Mouse (Mus musculus) spleen, adult 2 months (tissue): ENCODE measurements around the gene Usp8. TPM values are rescaled to one million over a fixed set of nuclear protein-coding genes. Genes with fewer than 3 reads are reported as not detected.

Experiments used
- DNase-seq, 2 experiments: peaks; one replicate each; pipeline versions ENCODE4 v3.0.0 to v3.0.0-alpha.2; 2012 to 2021; ENCODE audit warnings: low spot score in 2 of 2, low read depth in 1 of 2
- H3K27ac ChIP-seq: fragments of 200-500 bp; 2 replicates; pipeline ENCODE4 v1.5.1; 2012; ENCODE audit warnings: low read length, inconsistent platforms; ENCODE audit not compliant: insufficient read depth
- H3K27me3 ChIP-seq: fragments of 200-500 bp; 2 replicates; pipeline ENCODE4 v1.6.1; 2012; ENCODE audit warnings: mild to moderate bottlenecking, moderate library complexity, low read length, inconsistent platforms; ENCODE audit not compliant: control insufficient read depth, insufficient read depth
- H3K36me3 ChIP-seq: fragments of 200-500 bp; 2 replicates; pipeline ENCODE4 v1.6.1; 2012; ENCODE audit warnings: mild to moderate bottlenecking, low read length, inconsistent platforms; ENCODE audit not compliant: control insufficient read depth, insufficient read depth
- H3K4me1 ChIP-seq: fragments of 200-500 bp; 2 replicates; pipeline ENCODE4 v1.6.1; 2011; ENCODE audit warnings: inconsistent platforms; ENCODE audit not compliant: control insufficient read depth, insufficient read depth, insufficient read length
- H3K4me3 ChIP-seq: fragments of 200-500 bp; 2 replicates; pipeline ENCODE4 v1.5.1; 2011; ENCODE audit warnings: mild to moderate bottlenecking, inconsistent platforms; ENCODE audit not compliant: insufficient read depth, insufficient read length; ENCODE audit errors: extremely low read depth
- CTCF ChIP-seq: fragments of 200-500 bp; IDR thresholded peaks from 2 replicates; pipeline ENCODE4 v1.5.1; 2011; ENCODE audit warnings: mild to moderate bottlenecking, inconsistent platforms; ENCODE audit not compliant: insufficient read depth, insufficient read length, insufficient replicate concordance; ENCODE audit errors: extremely low read depth
- POLR2A ChIP-seq: fragments of 200-500 bp; IDR thresholded peaks from 2 replicates; pipeline ENCODE4 v1.6.1; 2011; ENCODE audit warnings: low read depth, low read length, inconsistent platforms
- WGBS: fragments of 180-500 bp; shearing (Covaris S2); methylation state at CpG from one replicate; pipeline ENCODE4 v1.1.7; 2018; 5-methylcytosine and 5-hydroxymethylcytosine counted together
- polyA plus RNA-seq: library from polyadenylated mRNA; depleted of rRNA; stranded (reverse); fragments of >200 nt; gene quantifications from 2 replicates; pipeline ENCODE4 v1.2.3, GENCODE M21; 2012

The Usp8 gene
- polyA plus RNA-seq, 1 experiment, result 9.2 TPM

DNA sequence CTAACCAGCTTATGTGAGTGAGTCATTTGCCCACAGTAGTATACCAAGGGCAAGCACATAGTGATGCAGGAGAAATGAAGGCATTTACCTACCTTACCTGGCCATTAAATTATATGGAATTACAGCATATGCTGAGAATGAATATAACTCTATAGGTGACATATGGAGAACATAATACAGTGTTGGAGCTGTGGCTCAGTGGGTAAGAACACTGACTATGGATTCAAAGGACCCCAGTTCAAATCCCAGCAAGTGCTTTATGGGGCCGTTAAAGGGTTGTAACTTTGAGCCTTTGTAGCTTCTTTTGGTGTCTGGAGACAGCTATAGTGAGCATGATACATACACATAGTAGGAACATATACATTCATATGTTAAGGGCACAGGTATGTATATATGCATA is 74.3 kb downstream of the Usp8 start:
- Histone ChIP-seq H3K4me1 (no peaks in the 10 kb centered on the region), H3K36me3 (no peaks in the 10 kb centered on the region), H3K4me3 (no peak overlapping the region), H3K27me3 (no peaks in the 10 kb centered on the region), H3K27ac (no peak overlapping the region)
- 95% methylated on average over 1 of the region's 1 CpGs for WGBS
- DNase-seq, result no peak
- TF ChIP-seq POLR2A (no peak), CTCF (no peak)

DNA sequence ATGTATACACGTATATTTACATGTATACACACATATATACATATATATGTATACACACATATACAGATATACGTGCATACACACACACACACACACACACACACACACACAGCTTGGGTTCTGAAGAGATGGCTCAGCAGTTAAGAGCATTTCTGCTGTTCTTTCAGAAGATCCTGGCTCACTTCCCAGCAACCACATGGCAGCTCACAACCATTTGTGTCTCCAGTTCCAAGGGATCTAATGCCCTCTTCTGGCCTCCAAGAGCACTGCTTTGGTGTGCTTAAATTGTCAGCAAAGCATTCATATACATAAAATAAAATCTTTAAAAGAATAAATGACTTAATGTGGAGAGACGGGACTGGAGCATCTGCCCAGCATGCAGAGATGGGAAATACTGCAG is 75.3 kb downstream of the Usp8 start:
- Histone ChIP-seq H3K4me3 (no peak overlapping the region), H3K36me3 (no peaks in the 10 kb centered on the region), H3K27ac (no peak overlapping the region), H3K4me1 (no peaks in the 10 kb centered on the region), H3K27me3 (no peaks in the 10 kb centered on the region)
- DNase-seq, result no peak
- no peak for TF ChIP-seq POLR2A
- no peak for TF ChIP-seq CTCF
- WGBS, result 80% methylated on average over 3 of the region's 3 CpGs

DNA sequence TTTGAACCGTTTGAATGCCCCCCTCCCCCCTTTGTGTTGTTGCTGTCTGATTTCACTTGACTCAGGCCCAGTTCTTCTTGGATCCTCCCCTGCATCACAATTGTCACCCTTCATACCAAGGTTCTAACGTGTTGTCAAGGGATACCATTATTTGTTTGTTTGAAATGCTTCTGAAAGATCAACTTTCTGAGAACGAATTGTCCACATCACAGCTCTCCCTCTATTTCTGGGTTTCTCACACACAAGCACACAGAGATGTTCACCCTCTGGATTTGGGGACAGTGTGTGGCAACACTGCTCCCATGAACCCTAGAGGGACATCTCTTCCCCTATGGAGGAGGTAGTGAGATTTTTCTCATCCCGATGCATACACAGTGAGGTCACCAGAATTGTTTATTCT is 76.2 kb downstream of the Usp8 start, which contains the start of gene Usp50:
TSS of gene Usp50 (minus strand) at position 101 of the 400 bp plus-strand sequence.
- H3K4me3 ChIP-seq, result no peak within 1 kb of the TSS
- TF ChIP-seq POLR2A (no peak), CTCF (no peak)
- 77% methylated on average over 4 of the region's 4 CpGs for WGBS
- no peak within 1 kb of the TSS for H3K27ac ChIP-seq
- no peaks in the 10 kb centered on the region for H3K4me1 ChIP-seq
- H3K27me3 ChIP-seq, result no peaks in the 10 kb centered on the region
- no peaks in the 10 kb centered on the region for H3K36me3 ChIP-seq
- DNase-seq, result no peak

DNA sequence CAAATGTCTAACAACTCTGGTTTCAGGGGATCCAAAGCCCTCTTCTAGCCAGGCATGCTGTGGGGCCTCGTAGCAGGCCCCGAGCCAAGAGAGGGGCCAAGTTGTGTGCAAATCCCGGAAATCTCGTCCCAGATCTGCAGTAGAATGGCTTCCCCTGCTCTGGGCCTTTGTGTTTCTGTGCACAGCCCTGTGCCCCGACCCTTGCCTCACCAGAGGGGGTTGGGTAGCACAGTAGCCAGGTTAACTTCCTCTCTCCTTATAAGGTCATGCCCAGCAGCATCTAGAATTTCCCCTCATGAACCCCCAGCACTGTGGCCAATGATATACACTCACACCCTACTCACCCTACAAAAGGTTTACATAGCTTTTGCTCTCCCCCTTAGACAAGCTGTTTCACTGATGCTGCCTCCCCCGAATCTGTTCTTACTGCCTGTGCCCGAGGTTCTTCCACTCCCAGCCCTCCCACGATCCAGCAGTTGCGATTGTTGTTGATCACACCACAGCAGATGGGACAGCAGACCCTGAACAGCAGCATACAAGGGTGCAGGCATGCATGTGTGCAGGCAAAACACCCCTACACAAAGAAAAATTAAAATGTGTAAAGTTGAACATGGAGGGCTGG is 80.7 kb downstream of the Usp8 start:
- H3K4me3 ChIP-seq, result no peak overlapping the region
- H3K36me3 ChIP-seq, result peaks cover 10% of the 10 kb centered on the region
- H3K27me3 ChIP-seq, result no peaks in the 10 kb centered on the region
- no peak for DNase-seq
- H3K27ac ChIP-seq, result no peak overlapping the region
- WGBS, result 34% methylated on average over 9 of the region's 9 CpGs
- TF ChIP-seq CTCF, result no peak
- no peak for TF ChIP-seq POLR2A
- H3K4me1 ChIP-seq, result no peaks in the 10 kb centered on the region

DNA sequence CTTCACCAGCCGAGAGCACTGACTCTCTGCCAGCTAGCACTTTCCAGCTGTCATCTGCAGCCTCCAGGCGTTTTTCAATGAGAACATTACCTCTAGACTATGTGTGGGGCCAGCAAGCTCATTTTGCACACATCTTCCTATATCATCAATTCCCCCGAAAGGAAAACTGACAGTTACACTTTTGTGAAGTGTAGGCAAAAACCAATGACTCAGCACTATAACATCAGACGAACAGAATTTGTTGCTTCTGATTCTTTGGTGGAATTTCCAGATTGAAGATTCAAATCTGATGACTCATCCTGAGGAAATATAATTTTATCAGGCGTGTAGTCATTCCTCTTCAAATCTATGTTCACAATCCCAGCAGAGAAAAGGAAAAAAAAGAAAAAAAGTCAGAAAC is 85.5 kb downstream of the Usp8 start:
- H3K27me3 ChIP-seq, result no peaks in the 10 kb centered on the region
- 81% methylated on average over 5 of the region's 5 CpGs for WGBS
- no peak overlapping the region for H3K4me3 ChIP-seq
- TF ChIP-seq POLR2A (no peak), CTCF (no peak)
- peaks cover 28% of the 10 kb centered on the region for H3K36me3 ChIP-seq
- DNase-seq, result no peak
- no peak overlapping the region for H3K27ac ChIP-seq
- H3K4me1 ChIP-seq, result no peaks in the 10 kb centered on the region

DNA sequence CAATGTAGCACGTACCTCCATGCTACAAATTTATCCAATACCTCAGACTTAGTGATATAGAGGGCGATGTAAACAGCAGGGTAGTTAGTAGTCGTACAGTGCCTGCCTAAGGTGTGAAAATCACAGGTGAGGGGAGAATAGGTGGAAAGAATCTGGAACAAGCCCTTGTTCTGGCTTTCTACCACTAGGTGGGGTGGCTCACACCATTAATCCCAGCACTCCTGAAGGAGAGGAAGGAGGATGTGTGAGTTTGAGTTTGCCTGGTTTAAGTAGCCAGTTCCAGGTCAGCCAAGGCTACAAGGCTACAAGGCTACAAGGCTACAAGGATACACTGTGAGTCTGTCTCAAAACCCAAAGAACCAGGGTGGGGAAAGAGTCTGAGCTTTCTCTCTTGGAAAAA is 88.6 kb downstream of the Usp8 start:
- Histone ChIP-seq H3K36me3 (peaks cover 41% of the 10 kb centered on the region), H3K27me3 (no peaks in the 10 kb centered on the region), H3K4me3 (no peak overlapping the region), H3K4me1 (no peaks in the 10 kb centered on the region), H3K27ac (no peak overlapping the region)
- 90% methylated on average over 3 of the region's 3 CpGs for WGBS
- DNase-seq, result no peak
- TF ChIP-seq POLR2A, result no peak
- no peak for TF ChIP-seq CTCF

DNA sequence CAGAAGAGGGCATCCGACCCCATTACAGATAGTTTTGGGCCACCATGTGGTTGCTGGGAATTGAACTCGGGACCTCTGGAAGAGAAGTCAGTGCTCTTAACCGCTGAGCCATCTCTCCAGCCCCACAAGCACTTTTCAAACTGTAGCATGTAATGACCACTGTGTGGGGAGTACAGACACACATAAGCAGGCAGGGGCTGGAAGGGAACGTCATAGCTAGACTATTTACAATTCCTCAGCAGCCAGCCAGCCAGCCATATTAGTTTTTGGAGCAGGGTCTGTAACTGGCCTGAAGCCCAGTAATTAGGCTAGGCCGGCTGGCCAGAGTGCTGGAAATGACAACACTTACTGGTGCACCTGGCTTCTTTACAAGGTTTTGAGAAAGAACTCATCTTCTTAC is 91.3 kb downstream of the Usp8 start:
- Histone ChIP-seq H3K36me3 (peaks cover 34% of the 10 kb centered on the region), H3K27ac (no peak overlapping the region)

More for the DNA sequence above, 91.3 kb downstream of the Usp8 start:
- WGBS, result 93% methylated on average over 5 of the region's 5 CpGs
- TF ChIP-seq POLR2A, result no peak
- TF ChIP-seq CTCF, result no peak
- Histone ChIP-seq H3K4me3 (no peak overlapping the region), H3K27me3 (no peaks in the 10 kb centered on the region), H3K4me1 (no peaks in the 10 kb centered on the region)
- DNase-seq, result no peak
